Mouse (Mus musculus) megakaryocyte, embryonic 14.5 days (primary cell): ENCODE data around the gene Atp8b5. TPM values are rescaled to one million over a fixed set of nuclear protein-coding genes. Genes with fewer than 3 reads are reported as not detected.

ENCODE experiments used
- H3K27me3 ChIP-seq: replicated peaks from 2 replicates; pipeline ENCODE3; 2012; ENCODE audit warnings: inconsistent platforms
- H3K36me3 ChIP-seq: replicated peaks from 2 replicates; pipeline ENCODE3; 2012; ENCODE audit warnings: low read length, inconsistent platforms, mixed read lengths
- H3K4me1 ChIP-seq: 2 replicates; pipeline ENCODE4 v1.6.1; 2012; ENCODE audit warnings: inconsistent platforms
- H3K4me3 ChIP-seq: replicated peaks from 2 replicates; pipeline ENCODE3; 2012; ENCODE audit warnings: moderate library complexity, mild to moderate bottlenecking, inconsistent platforms
- H3K9me3 ChIP-seq: 2 replicates; pipeline ENCODE4 v1.6.1; 2012; ENCODE audit warnings: inconsistent platforms
- FLI1 ChIP-seq: IDR thresholded peaks from 2 replicates; pipeline ENCODE4 v1.6.1; 2012; ENCODE audit warnings: low read length, inconsistent platforms, mixed read lengths
- GATA1 ChIP-seq: IDR thresholded peaks from 3 replicates; pipeline ENCODE4 v1.6.1; 2012; ENCODE audit warnings: mixed read lengths, low read length, inconsistent platforms, borderline replicate concordance
- polyA plus RNA-seq: library from polyadenylated mRNA; stranded (reverse); fragments of >175 nt; gene quantifications from 2 replicates; pipeline ENCODE4 v1.2.3, GENCODE M21; 2012; ENCODE audit warnings: low replicate concordance; ENCODE audit not compliant: insufficient read depth

The Atp8b5 gene
- polyA plus RNA-seq, 1 experiment: not detected

DNA sequence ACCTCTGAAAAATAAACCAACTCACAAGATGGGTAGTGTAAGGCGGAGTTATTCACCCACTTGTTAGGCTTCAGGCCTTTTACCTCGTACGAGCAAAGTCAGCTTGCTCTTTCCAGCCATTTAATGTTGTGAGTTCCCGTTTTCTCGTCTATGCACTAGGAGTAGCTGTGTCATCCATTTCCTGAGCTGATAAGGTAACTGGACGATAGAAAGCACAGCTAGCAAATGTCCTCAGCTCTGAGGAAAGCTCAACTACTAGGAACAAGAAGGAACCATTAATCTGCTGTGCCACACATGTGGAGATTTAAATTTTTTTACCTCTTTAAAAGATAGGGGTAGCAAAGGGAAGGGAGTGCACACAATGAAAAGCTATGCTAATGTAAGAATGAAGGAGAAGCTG, 15.7 kb upstream of the Atp8b5 start:
- Histone ChIP-seq H3K4me3 (no peak overlapping the region), H3K36me3 (no peaks in the 10 kb centered on the region), H3K27me3 (peaks cover 10% of the 10 kb centered on the region), H3K9me3 (no peaks in the 10 kb centered on the region), H3K4me1 (peaks cover 10% of the 10 kb centered on the region; the same call in 1 of the 2 replicates)
- TF ChIP-seq FLI1 (no peak), GATA1 (no peak)

DNA sequence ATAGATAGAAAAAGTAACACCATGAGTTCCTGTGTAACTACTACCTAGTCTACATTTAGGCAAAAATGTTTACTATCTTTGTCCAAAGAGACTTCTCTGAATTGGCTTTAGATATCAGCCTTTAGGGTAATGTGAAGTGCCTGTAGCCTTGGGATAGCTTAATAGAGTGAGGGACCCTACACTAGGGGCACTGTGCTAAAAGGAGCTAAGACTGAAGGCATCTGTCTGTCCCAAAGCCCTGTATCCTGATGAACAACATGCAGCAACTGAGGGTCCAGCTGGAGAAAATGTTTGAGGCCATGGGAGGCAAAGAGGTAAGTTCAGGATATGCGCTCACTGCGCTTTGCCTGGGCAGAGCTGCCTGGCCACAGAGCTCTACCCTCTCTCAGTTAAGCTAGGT, 9.9 kb upstream of the Atp8b5 start:
- H3K27me3 ChIP-seq: peaks cover 21% of the 10 kb centered on the region
- peaks cover 19% of the 10 kb centered on the region for H3K4me1 ChIP-seq
- no peak for TF ChIP-seq FLI1
- TF ChIP-seq GATA1: no peak
- H3K36me3 ChIP-seq: no peaks in the 10 kb centered on the region
- no peaks in the 10 kb centered on the region for H3K9me3 ChIP-seq
- H3K4me3 ChIP-seq: no peak overlapping the region

DNA sequence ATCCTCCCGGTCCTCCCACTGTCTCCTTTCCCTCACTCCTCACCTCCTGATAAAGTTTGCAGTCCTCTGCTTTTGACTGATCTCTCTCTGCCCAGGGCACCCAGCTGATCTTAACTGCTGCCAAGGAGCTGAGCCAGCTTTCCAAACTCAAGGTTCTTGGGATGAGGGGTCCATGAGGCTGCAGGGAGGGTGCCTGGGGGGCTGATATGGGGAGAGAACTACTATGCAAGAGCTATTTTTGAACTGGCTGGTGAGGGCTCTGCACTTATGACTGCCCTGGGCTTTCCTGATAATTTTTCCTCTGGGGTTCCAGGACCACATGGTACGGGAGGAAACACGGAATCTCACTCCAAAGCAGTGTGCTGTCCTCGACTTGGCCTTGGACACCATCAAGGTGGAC, 8.4 kb upstream of the Atp8b5 start:
- no peak for TF ChIP-seq FLI1
- no peak for TF ChIP-seq GATA1

GRCm38 (mm10) chr4:43259435-43259834, 7.5 kb upstream of the Atp8b5 start:
- H3K27me3 ChIP-seq: peaks cover 27% of the 10 kb centered on the region
- TF ChIP-seq FLI1: no peak
- no peak for TF ChIP-seq GATA1
- H3K4me1 ChIP-seq: peaks cover 26% of the 10 kb centered on the region
- no peaks in the 10 kb centered on the region for H3K9me3 ChIP-seq
- no peak overlapping the region for H3K4me3 ChIP-seq
- no peaks in the 10 kb centered on the region for H3K36me3 ChIP-seq

More for the DNA sequence above, 8.4 kb upstream of the Atp8b5 start:
- Histone ChIP-seq H3K9me3 (no peaks in the 10 kb centered on the region), H3K36me3 (no peaks in the 10 kb centered on the region), H3K27me3 (peaks cover 23% of the 10 kb centered on the region), H3K4me3 (no peak overlapping the region), H3K4me1 (peaks cover 24% of the 10 kb centered on the region)

DNA sequence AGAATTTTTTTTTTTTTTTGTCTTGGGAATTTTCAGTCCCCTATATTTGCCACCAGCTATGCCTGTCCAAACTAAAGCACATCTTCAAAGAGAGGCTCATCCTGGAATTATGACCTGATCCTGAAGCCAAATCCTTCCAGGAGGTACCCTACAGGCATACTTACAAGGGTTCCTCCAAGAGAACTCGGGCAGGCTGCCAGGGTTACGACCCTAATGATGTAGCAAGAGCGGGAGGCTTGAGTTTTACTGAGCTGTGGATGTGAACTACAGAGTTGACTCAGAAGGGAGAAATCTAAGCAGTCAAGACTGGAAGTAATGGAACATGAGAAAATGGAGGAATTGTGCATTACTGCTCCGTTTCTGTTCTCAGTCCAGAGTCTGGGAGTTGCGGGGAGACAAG, 6.9 kb upstream of the Atp8b5 start:
- H3K4me1 ChIP-seq: peaks cover 26% of the 10 kb centered on the region
- H3K36me3 ChIP-seq: no peaks in the 10 kb centered on the region
- no peaks in the 10 kb centered on the region for H3K9me3 ChIP-seq
- peaks cover 29% of the 10 kb centered on the region for H3K27me3 ChIP-seq
- no peak overlapping the region for H3K4me3 ChIP-seq
- TF ChIP-seq GATA1: no peak
- TF ChIP-seq FLI1: no peak

- no peaks in the 10 kb centered on the region for H3K36me3 ChIP-seq
- H3K4me3 ChIP-seq: no peak overlapping the region
- H3K9me3 ChIP-seq: no peaks in the 10 kb centered on the region
- H3K27me3 ChIP-seq: peaks cover 29% of the 10 kb centered on the region
- TF ChIP-seq FLI1 (no peak), GATA1 (no peak)
- peaks cover 33% of the 10 kb centered on the region for H3K4me1 ChIP-seq
Observed at GRCm38 (mm10) chr4:43262821-43263220, 4.1 kb upstream of the Atp8b5 start.

GRCm38 (mm10) chr4:43266146-43266545, 813 bp upstream of the Atp8b5 start:
- peaks cover 10% of the 10 kb centered on the region for H3K27me3 ChIP-seq
- TF ChIP-seq GATA1: no peak
- TF ChIP-seq FLI1: no peak

GRCm38 (mm10) chr4:43267323-43267658, 332 bp downstream of the Atp8b5 start:
- H3K27me3 ChIP-seq: peaks cover 12% of the 10 kb centered on the region
- peaks cover 25% of the 10 kb centered on the region for H3K4me1 ChIP-seq
- H3K36me3 ChIP-seq: no peaks in the 10 kb centered on the region
- TF ChIP-seq FLI1 (no peak), GATA1 (no peak)
- H3K9me3 ChIP-seq: no peaks in the 10 kb centered on the region
- H3K4me3 ChIP-seq: peak overlapping the region; percentile 89

More at GRCm38 (mm10) chr4:43266146-43266545, 813 bp upstream of the Atp8b5 start:
- Histone ChIP-seq H3K4me1 (peaks cover 25% of the 10 kb centered on the region), H3K4me3 (no peak overlapping the region), H3K9me3 (no peaks in the 10 kb centered on the region), H3K36me3 (no peaks in the 10 kb centered on the region)

- H3K36me3 ChIP-seq: no peaks in the 10 kb centered on the region
- no peaks in the 10 kb centered on the region for H3K27me3 ChIP-seq
- H3K9me3 ChIP-seq: no peaks in the 10 kb centered on the region
- peaks cover 6% of the 10 kb centered on the region for H3K4me1 ChIP-seq
- no peak for TF ChIP-seq FLI1
- no peak for TF ChIP-seq GATA1
- H3K4me3 ChIP-seq: no peak overlapping the region
Observed at GRCm38 (mm10) chr4:43285476-43285875, 18.5 kb downstream of the Atp8b5 start.

DNA sequence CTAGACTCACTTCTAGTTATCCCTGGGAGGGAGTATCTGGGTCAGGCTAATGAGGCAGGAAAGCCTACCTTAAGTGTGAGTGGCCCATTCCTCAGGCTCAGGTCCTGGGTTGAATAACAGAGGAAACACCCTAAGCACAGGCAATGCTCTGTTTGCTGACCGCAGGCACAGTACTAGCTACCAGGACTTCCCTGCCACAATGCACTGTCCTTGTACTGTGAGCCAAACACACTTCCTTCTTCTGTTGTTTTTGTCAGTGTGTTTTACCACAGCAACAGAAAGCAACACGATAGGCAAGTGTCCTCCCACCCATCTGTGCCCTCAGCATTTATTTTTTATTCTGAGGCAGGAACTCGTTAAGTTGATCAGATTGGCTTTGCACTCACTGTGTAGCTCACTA, 20.3 kb downstream of the Atp8b5 start:
- Histone ChIP-seq H3K27me3 (peaks cover 3% of the 10 kb centered on the region), H3K36me3 (no peaks in the 10 kb centered on the region)
- TF ChIP-seq FLI1 (no peak), GATA1 (no peak)

GRCm38 (mm10) chr4:43294001-43294400, 27.0 kb downstream of the Atp8b5 start:
- Histone ChIP-seq H3K4me1 (no peaks in the 10 kb centered on the region), H3K27me3 (peaks cover 11% of the 10 kb centered on the region), H3K4me3 (no peak overlapping the region), H3K9me3 (no peaks in the 10 kb centered on the region), H3K36me3 (no peaks in the 10 kb centered on the region)
- TF ChIP-seq GATA1 (no peak), FLI1 (no peak)

More for the DNA sequence above, 20.3 kb downstream of the Atp8b5 start:
- H3K4me1 ChIP-seq: peaks cover 4% of the 10 kb centered on the region; the same call in 1 of the 2 replicates
- no peaks in the 10 kb centered on the region for H3K9me3 ChIP-seq
- no peak overlapping the region for H3K4me3 ChIP-seq
